Mouse (Mus musculus): ENCODE measurements around the gene Tmem258.

The Tmem258 gene

GRCm38 (mm10) chr19:10183299-10183983 is 20.4 kb upstream of the Tmem258 start:
- DNase-seq (ENCODE audit: low read depth in 2 of 2, low spot score in 2 of 2), result no peak

- DNase-seq (ENCODE audit: low read depth in 2 of 2, low spot score in 2 of 2), result no peak
Measured at GRCm38 (mm10) chr19:10184096-10184495, 19.7 kb upstream of the Tmem258 start.

GRCm38 (mm10) chr19:10185876-10186275 is 17.9 kb upstream of the Tmem258 start:
- DNase-seq (ENCODE audit: low read depth in 2 of 2, low spot score in 2 of 2), result no peak

GRCm38 (mm10) chr19:10186569-10186968 is 17.2 kb upstream of the Tmem258 start:
- no peak for DNase-seq (ENCODE audit: low read depth in 2 of 2, low spot score in 2 of 2)

GRCm38 (mm10) chr19:10188281-10188811 is 15.5 kb upstream of the Tmem258 start:
- DNase-seq (ENCODE audit: low read depth in 2 of 2, low spot score in 2 of 2), result no peak

- no peak for DNase-seq (ENCODE audit: low read depth in 2 of 2, low spot score in 2 of 2)
Measured at GRCm38 (mm10) chr19:10189022-10189421, 14.8 kb upstream of the Tmem258 start.

- no peak for DNase-seq (ENCODE audit: low read depth in 2 of 2, low spot score in 2 of 2)
Measured at GRCm38 (mm10) chr19:10189940-10190339, 13.9 kb upstream of the Tmem258 start.

- peak; percentile 44 to 56 for DNase-seq (ENCODE audit: low read depth in 2 of 2, low spot score in 2 of 2)
Measured at GRCm38 (mm10) chr19:10190796-10191195, 13.0 kb upstream of the Tmem258 start.

GRCm38 (mm10) chr19:10191326-10191725 is 12.5 kb upstream of the Tmem258 start:
- DNase-seq (ENCODE audit: low read depth in 2 of 2, low spot score in 2 of 2), result no peak

- DNase-seq (ENCODE audit: low read depth in 2 of 2, low spot score in 2 of 2), result no peak
Measured at GRCm38 (mm10) chr19:10194337-10194736, 9.5 kb upstream of the Tmem258 start.

- DNase-seq (ENCODE audit: low read depth in 2 of 2, low spot score in 2 of 2), result no peak
Measured at GRCm38 (mm10) chr19:10195252-10195651, 8.6 kb upstream of the Tmem258 start.

GRCm38 (mm10) chr19:10197130-10197529 is 6.7 kb upstream of the Tmem258 start:
- no peak for DNase-seq (ENCODE audit: low read depth in 2 of 2, low spot score in 2 of 2)

GRCm38 (mm10) chr19:10198286-10198685 is 5.5 kb upstream of the Tmem258 start:
- no peak for DNase-seq (ENCODE audit: low read depth in 2 of 2, low spot score in 2 of 2)

- DNase-seq (ENCODE audit: low read depth in 2 of 2, low spot score in 2 of 2), result peak; percentile 67 to 76
Measured at GRCm38 (mm10) chr19:10198723-10199122, 5.1 kb upstream of the Tmem258 start.

GRCm38 (mm10) chr19:10203146-10203847 is 517 bp upstream of the Tmem258 start:
- peak in 1 of 2 experiments; percentile 9 for DNase-seq (ENCODE audit: low read depth in 2 of 2, low spot score in 2 of 2)

GRCm38 (mm10) chr19:10204616-10205001 is 795 bp downstream of the Tmem258 start:
- peak; percentile 21 to 52 for DNase-seq (ENCODE audit: low read depth in 2 of 2, low spot score in 2 of 2)

GRCm38 (mm10) chr19:10205051-10205450 is 1.2 kb downstream of the Tmem258 start:
- no peak for DNase-seq (ENCODE audit: low read depth in 2 of 2, low spot score in 2 of 2)

- no peak for DNase-seq (ENCODE audit: low read depth in 2 of 2, low spot score in 2 of 2)
Measured at GRCm38 (mm10) chr19:10208851-10209250, 5.0 kb downstream of the Tmem258 start.

GRCm38 (mm10) chr19:10210885-10211284 is 7.1 kb downstream of the Tmem258 start:
- DNase-seq (ENCODE audit: low read depth in 2 of 2, low spot score in 2 of 2), result no peak

GRCm38 (mm10) chr19:10213796-10214471 is 10.1 kb downstream of the Tmem258 start:
- DNase-seq (ENCODE audit: low read depth in 2 of 2, low spot score in 2 of 2), result no peak

GRCm38 (mm10) chr19:10216101-10216500 is 12.3 kb downstream of the Tmem258 start:
- no peak for DNase-seq (ENCODE audit: low read depth in 2 of 2, low spot score in 2 of 2)

GRCm38 (mm10) chr19:10219108-10219507 is 15.3 kb downstream of the Tmem258 start:
- peak; percentile 15 to 33 for DNase-seq (ENCODE audit: low read depth in 2 of 2, low spot score in 2 of 2)
